Mouse (Mus musculus): Measurements from ENCODE around the gene Rsg1. TPM values are rescaled to one million over a fixed set of nuclear protein-coding genes. Genes with fewer than 3 reads are reported as not detected.
A peak's percentile ranks its signal among the peaks of the same experiment; 100 is the strongest.

Gene Rsg1
- polyA plus RNA-seq, 1 experiment from 2014 or later, result 8.7 TPM

DNA sequence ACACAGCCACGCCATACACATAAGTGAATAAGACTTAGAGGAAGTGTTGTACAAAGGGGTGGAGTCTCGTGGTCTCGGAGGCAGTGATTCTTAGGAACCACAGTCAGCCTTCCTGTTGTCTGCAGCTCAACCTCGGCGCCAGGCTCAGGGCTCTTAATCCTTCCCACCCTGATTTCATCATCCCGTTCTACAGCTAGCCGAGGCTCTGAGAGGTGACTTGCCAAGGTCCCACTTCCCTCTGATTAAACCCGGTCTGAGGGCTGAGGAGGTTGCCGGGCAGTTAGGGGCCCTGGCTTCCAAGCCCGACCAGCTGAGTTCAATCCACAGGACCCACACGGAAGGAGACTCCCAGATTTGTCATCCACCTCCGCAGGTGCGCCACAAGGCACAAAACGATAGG is 59.1 kb downstream of the Rsg1 start:
- no peak for ATAC-seq (replicated peaks)

DNA sequence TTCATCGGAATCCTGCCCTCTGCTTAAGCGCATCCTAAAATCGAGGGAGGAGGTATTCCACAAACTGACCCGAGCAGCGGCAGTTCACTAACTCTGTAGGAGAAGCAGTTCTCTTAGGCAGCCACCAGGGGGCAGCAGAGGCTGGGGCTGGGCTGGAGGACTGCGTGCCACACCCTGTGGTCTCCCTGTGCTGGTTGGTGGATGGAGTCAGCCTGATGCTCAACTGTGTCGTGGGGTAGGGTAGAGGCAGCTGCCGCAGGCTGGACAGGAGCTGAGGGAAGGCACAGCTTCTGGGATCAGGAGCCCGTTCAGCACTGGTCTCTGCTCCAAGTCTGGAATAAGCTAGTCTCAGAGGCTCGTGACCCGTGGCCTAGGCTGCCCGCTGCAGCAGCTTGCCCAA is 59.5 kb downstream of the Rsg1 start:
- Histone ChIP-seq H3K9ac (no peak overlapping the region), H3K27me3 (replicated peaks) (peaks cover 3% of the 10 kb centered on the region; the same call in 1 of the 2 replicates), H3K27ac (peak overlapping the region; percentile 10; the same call in 1 of the 2 replicates), H3K4me3 (no peak overlapping the region), H3K36me3 (replicated peaks) (no peaks in the 10 kb centered on the region), H3K9me3 (no peaks in the 10 kb centered on the region), H3K4me2 (peak overlapping the region; percentile 35), H3K4me1 (peaks cover 21% of the 10 kb centered on the region)
- 15% methylated on average over 12 of the region's 12 CpGs for WGBS
- peak; percentile 83 for ATAC-seq (replicated peaks)

More for the DNA sequence above, 59.1 kb downstream of the Rsg1 start:
- WGBS, result 15% methylated on average over 14 of the region's 14 CpGs
- Histone ChIP-seq H3K9me3 (no peaks in the 10 kb centered on the region), H3K36me3 (replicated peaks) (no peaks in the 10 kb centered on the region), H3K27ac (no peak overlapping the region), H3K27me3 (replicated peaks) (peaks cover 3% of the 10 kb centered on the region; the same call in 1 of the 2 replicates), H3K4me1 (peaks cover 21% of the 10 kb centered on the region), H3K4me2 (peak overlapping the region; percentile 35), H3K4me3 (no peak overlapping the region), H3K9ac (no peak overlapping the region)

DNA sequence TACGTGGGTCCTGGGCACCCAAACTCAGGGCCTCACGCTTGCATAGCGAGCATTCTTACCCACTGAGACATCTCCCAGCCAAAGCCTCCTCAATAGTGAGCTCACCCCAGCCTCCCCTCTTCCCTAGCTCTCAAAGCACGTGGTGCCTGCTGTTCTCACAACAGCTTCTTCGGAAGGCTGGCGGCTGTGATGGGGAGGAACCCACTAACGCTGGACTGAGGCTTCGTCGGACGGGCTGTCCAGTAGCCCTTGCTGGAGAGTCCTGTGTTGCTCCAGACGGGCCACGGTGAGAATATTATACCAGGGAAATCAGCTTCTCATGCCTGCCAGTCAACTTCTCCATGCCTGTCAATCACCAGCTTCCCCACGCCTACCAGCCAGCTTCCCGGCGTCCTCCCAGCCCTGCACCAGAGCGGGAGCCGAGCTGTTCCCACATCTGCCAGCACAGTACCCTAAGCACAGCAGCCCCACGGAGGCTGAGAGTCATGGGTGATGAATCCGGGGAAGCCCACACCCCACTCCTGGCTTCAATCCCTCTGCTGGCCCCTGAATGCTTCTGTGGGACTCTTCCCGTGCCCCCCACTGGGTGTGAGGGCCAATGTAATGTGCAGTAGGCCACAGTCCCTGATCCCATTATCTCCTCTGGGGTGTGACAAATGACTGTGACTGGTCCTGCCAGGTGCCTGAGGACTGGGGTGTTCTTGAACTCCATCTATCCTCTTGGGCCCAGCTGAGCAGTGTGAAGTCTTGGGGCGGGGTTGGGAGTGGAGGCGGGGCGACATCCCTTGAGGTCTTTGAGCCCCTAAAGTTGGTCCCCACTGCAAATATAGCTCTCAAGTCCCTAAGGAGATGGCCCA is 61.0 kb downstream of the Rsg1 start:
- 22% methylated on average over 23 of the region's 23 CpGs for WGBS
- Histone ChIP-seq H3K4me1 (peaks cover 26% of the 10 kb centered on the region), H3K4me2 (peak overlapping the region; percentile 44), H3K9ac (no peak overlapping the region; the same call in 1 of the 2 replicates), H3K4me3 (no peak overlapping the region), H3K27ac (peak overlapping the region; percentile 56), H3K36me3 (replicated peaks) (no peaks in the 10 kb centered on the region), H3K27me3 (replicated peaks) (peaks cover 3% of the 10 kb centered on the region; the same call in 1 of the 2 replicates), H3K9me3 (no peaks in the 10 kb centered on the region)
- peak; percentile 69 for ATAC-seq (replicated peaks)

Other genes with a start within 250 kb of the Rsg1 start
- gene Atp13a2, start 227.1 kb upstream of the Rsg1 start, polyA plus RNA-seq (2015; fragmentation: Nextera tagmentation; extraction: Ambion mirVana), result 189 and 193 TPM in 2 replicates
- gene Mfap2, start 203.5 kb upstream of the Rsg1 start, polyA plus RNA-seq (2015; fragmentation: Nextera tagmentation; extraction: Ambion mirVana), result 153 and 181 TPM in 2 replicates
- 7.0 and 8.9 TPM in 2 replicates for gene Crocc, start 153.4 kb upstream of the Rsg1 start, polyA plus RNA-seq (2015; fragmentation: Nextera tagmentation; extraction: Ambion mirVana)
- gene Necap2, start 135.6 kb upstream of the Rsg1 start, polyA plus RNA-seq (2015; fragmentation: Nextera tagmentation; extraction: Ambion mirVana), result 55.9 and 56.0 TPM in 2 replicates
- 0.27 and 0.87 TPM in 2 replicates for gene Spata21, start 125.6 kb upstream of the Rsg1 start, polyA plus RNA-seq (2015; fragmentation: Nextera tagmentation; extraction: Ambion mirVana)
- gene Szrd1, start 74.2 kb upstream of the Rsg1 start, polyA plus RNA-seq (2015; fragmentation: Nextera tagmentation; extraction: Ambion mirVana), result 24.4 and 26.0 TPM in 2 replicates
- 28.5 and 30.0 TPM in 2 replicates for gene Fbxo42, start 66.0 kb upstream of the Rsg1 start, polyA plus RNA-seq (2015; fragmentation: Nextera tagmentation; extraction: Ambion mirVana)
- gene Arhgef19, start 25.5 kb downstream of the Rsg1 start, polyA plus RNA-seq (2015; fragmentation: Nextera tagmentation; extraction: Ambion mirVana), result 1.0 and 1.7 TPM in 2 replicates
- gene Epha2, start 87.3 kb downstream of the Rsg1 start, polyA plus RNA-seq (2015; fragmentation: Nextera tagmentation; extraction: Ambion mirVana), result 1.6 and 1.7 TPM in 2 replicates
- gene Fam131c, start 154.3 kb downstream of the Rsg1 start, polyA plus RNA-seq (2015; fragmentation: Nextera tagmentation; extraction: Ambion mirVana), result 42.0 and 44.3 TPM in 2 replicates
- 0.06 TPM in 1 of 2 replicates, not detected in the other for gene Clcnka, start 184.8 kb downstream of the Rsg1 start, polyA plus RNA-seq (2015; fragmentation: Nextera tagmentation; extraction: Ambion mirVana)
- not detected in 2 replicates for gene Clcnkb, start 202.1 kb downstream of the Rsg1 start, polyA plus RNA-seq (2015; fragmentation: Nextera tagmentation; extraction: Ambion mirVana)
- gene Hspb7, start 206.8 kb downstream of the Rsg1 start, polyA plus RNA-seq (2015; fragmentation: Nextera tagmentation; extraction: Ambion mirVana), result 0.14 TPM in 1 of 2 replicates, not detected in the other
- gene Srarp, start 222.1 kb downstream of the Rsg1 start, polyA plus RNA-seq (2015; fragmentation: Nextera tagmentation; extraction: Ambion mirVana), result 0.32 and 0.50 TPM in 2 replicates
- 49.4 and 49.7 TPM in 2 replicates for gene Zbtb17, start 230.7 kb downstream of the Rsg1 start, polyA plus RNA-seq (2015; fragmentation: Nextera tagmentation; extraction: Ambion mirVana)